Mouse (Mus musculus) mouse trophoblast stem cell (cell line): Measurements from ENCODE around the gene Man2a1.

Experiments
- in situ Hi-C, 2 experiments: fragments of 300-500 bp; cut with MseI, MboI; formaldehyde crosslinking; loops; 2 replicates in 1 of 2; 3 replicates in 1 of 2; pipeline ENCODE4 v1.15.1; 2025

The Man2a1 gene

DNA sequence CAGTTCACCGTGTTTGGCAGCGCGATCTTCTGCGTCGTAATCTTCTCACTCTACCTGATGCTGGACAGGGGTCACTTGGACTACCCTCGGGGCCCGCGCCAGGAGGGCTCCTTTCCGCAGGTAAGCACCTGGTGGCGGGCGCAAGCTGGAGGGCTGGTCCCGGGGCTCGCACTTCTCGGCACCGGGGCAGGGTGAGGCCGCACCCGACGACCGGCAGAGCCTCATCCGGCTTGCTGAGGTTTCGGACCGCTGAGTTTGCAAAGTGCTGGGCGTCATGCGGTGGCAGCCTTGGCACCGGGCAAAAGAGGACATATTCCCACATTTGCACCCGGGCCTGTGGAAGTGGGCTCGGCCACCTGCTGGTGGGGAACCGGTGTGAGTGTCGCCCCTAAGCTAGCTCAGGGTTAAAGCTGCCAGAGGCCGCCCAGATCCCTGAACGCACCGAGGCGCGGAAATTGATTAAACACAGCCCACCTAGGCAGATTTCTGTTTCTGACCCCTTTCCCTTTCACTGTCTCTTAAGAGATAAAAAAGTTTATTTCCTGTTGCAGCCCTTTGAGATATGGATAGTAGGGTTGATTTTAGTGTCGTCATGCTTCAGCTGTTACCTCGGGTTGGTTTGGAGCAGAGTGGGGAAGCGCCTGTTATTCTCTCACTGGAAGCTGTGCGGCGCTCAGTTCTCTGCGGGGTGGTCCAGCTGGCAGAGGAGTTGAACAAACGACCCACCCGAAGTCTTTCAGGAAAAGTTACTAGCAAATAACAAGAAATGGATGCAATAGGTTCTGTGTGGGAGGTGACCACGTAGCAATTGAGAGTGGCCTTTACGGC lies 1.4 kb downstream of the Man2a1 start:
- in situ Hi-C loops: no loop called here

DNA sequence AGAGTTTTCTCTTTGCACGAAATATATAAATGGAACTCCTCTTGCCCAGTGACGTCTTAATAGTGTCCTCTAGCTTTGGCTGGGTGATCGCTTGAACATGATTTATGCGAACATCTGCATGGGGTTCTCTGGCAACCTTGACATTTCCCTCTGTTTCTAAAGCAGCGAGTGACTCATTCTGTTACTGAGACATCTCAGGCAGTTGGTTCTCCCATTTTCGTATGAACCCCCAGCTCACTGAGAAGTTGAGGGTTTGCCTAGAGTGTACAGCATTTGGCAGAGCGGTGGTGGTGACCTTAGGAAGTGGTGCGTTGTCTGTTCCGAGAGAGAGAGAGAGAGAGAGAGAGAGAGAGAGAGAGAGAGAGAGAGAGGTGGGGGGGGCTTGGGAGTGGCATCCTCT lies 2.6 kb downstream of the Man2a1 start:
- in situ Hi-C loops: no loop called here

DNA sequence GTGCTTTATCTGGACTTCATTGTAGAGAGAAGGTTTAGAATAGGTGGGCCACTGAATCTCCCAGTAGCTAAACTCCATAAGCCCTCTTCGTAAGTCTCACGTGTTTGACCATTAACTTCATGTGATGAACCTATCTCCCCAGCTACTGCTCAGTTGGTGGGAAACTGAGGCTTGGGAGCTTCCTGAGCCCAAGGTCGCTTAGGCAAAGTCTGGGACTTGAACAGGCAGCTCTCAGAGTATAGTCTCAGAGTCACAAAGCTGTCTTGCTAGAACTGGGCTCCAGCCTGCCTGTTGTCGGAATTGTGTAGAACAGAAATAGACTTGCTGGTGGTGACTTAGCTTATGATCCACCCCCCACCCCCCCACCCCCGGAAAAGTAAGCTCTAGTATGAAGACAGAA lies 3.0 kb downstream of the Man2a1 start:
- in situ Hi-C loops: no loop called here

DNA sequence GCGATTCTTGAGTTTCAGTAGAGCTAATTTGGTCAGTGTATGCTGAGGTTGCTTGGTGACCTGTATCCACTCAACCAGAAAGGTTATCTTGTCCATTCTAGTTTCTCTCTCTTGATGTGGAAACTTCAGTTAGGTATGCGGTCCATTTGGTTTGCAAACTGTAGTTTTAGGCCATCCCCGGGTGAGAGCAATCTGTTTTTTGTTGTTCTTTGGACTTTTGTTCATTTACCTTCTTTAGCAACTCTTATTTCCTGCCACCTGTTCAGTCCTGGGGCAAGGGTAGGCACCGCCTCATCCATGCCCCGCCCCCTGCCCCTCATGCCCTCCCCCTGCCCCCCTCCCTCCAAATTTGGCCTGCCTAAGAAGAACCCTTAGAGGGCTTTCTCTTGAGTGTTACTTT lies 3.6 kb downstream of the Man2a1 start:
- in situ Hi-C loops: no loop called here

DNA sequence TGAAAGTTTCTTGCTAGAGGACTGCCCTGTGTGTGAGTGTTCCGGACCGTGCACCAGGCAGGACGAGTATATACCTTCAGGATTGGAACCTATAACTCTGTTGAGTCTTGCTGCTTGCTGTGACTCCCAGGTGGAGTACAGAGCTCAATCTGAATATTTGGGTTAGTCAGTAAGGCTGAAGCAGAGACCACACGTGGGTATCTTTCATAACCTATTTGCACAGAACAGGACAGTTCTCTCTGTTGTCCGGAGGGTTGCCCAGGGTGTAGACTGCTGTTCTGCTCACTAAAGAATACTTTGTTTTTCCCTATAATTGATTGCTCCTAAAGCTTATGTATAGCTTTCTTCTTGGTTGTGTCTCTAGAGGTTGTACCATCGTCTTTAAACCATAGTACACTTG lies 7.7 kb downstream of the Man2a1 start:
- in situ Hi-C loops: no loop called here

DNA sequence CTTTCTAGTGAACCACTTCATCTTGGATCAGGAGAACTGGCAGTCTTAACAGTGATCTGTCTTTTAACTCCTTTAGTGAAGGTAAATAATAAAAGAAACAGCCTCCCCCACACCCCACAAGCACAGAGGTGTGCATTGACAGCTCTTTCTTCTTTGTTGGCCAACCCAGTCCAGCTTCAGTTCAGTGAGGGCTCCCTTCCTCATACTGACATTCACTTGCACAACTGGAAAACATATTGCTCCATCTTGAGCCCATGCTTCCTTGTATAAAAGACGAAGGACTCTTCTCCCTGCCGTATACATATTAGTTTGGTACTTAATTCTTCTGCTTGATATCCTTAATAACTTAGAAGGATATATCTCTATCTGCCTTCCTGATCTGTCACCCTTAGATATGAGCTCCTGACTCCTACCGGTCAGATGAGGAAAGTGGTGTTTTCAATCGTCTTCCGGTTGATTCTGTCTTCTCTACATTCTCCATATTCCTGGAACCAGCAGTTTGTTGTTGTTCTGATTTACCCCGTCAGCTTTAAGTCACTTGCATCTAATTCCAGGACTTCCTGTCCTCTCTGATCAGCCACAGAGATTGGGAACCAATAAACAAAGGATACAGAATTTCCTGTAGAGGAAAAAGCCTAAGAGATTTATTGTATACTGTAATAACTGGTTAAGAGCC lies 8.5 kb downstream of the Man2a1 start:
- in situ Hi-C loops: no loop called here

DNA sequence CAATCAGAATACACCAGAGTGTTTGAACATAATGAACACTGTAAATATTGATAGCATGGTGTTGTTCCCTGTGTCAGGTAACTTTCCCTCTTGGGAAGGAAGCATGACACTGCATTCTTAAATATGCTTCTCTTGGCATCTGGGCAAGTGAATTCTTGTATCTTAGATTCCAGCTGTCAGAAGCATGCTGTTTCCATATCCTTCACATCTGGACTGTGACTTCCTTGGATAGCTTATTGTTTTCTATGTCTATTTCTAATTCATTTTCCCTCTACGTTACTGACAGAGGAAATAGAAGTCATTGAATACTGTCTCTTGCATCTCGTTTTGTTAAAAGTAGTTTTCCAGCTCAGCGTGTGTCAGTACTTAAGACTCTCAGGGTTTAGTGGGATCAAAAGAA lies 9.2 kb downstream of the Man2a1 start:
- in situ Hi-C loops: no loop called here

DNA sequence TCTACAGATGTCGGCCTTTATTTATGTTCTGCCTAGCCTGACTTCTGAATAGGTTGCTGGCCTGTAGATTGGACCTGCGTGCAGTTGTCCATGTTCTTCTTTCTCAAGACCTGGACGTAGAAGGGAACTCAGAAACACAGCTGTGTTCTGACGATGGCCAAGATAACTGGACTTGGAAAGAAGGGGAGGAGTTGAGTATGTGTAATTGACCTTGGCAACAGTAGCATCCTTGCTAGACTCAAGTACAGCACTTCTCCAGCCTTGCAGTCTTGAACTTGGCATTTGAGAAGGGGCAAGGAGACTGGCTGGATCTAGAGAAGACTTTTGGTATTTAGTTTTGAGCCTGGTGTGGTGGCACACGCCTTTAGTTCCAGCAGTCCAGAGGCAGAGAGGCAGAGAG lies 10.9 kb downstream of the Man2a1 start:
- in situ Hi-C loops: no loop called here

DNA sequence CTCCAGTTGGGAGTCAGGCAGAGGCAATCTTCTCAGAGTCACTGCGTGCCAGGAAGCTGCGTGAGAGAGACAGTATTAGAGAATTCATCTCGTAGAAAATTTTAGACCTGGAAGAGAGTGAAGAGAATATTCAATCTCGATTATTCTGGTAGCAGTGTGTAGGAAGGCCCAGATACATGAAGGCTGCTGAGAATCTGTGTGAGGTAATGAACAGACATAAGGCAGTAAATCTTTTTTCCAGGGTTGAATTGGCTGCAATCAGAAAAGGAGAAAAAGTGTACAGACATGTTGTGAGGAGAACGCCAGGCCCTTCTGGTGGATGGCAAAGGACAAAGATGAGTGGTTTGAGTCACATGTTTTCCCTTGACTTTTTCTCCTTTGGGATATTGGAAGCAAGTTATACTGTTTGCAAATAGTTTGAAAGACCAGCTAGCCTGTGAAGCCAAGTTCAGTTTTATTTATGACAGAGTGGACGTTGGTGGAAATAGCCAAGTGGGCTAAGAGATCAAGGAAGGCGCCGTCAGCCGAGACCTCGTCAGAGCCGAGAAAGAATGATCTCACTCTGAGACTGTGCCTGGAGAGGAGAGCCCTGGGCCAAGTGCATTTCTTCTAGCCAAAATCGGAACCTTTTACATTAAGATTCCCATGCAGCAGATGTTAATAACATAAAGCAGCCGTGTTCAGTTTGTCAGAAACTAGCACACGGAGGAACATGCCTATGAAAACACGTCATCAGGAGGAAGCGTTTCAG lies 11.8 kb downstream of the Man2a1 start:
- in situ Hi-C loops: no loop called here

DNA sequence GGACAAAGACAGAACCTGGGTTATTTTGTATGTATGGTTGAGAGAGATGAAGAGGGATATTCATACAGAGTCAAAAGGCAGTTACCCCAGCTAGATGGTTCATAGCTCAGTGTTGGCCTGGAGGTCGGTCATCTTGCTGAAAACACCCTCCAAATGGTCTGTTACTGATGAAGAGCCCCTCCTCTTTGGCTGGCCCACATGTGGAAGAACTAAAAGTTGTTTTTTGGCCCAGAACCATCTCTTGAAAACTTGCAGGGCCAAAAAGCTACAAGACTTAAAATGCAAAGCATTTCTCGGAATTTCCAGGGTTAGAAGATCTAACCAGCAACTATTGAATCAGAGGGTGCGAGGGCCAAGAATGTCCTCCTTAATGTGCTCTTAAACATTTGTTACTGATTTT lies 12.4 kb downstream of the Man2a1 start:
- in situ Hi-C loops: no loop called here

DNA sequence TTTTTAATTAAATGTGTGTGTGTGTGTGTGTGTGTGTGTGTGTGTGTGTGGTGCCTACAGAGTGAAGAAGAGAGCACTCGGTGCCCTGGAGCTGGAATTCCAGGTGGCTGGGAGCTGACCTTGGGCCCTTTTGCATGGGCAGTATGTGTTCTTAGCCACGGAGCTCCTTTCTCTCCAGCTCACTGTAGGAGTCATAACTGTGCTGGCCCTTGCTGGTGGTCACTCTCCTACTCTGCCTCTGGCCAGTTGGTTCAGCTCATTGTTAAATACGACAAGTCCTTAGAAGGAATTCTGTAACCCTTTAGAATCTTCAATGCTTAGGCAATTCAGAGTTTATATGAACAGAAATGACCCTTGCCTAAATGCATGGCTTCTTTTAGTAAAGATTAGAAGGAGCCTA lies 12.8 kb downstream of the Man2a1 start:
- in situ Hi-C loops: no loop called here

DNA sequence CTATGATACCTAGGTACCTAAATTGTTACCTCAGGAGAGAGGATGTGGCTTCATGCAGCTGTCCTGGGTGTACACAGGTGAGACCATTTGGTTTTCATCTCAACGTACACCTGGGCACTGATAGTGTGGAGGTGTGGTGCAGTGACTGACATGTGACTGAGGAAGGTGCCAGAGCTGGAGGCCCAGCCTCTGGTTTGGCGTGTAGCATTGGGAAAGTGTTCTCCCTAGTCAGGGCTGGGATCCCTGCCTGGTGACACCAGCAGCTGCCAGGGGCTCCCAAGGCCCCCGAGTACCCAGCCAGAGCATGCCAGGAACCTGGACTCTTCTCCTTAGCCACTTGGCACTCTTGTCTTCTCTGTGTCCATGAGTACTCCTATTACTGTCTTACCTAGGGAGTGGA lies 14.3 kb downstream of the Man2a1 start:
- in situ Hi-C loops: no loop called here

DNA sequence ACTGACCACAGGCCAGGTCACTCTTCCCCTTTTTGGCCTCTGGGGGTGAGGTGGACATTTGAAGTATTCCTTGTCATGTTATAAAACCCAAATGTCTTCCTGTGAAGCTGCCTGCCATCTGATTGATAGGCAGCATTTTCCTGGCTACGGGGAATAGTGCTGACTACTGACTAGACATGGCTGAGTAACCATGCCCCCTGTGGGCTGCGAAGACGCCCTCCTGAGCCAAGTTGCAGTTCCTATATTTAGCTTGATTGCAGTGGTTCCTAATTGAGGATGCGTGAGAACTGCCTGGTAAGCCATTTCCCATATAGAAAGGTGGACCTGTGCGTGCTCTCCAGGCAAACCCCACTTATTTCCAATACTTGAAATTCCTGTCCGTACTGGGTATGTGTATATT lies 14.9 kb downstream of the Man2a1 start:
- in situ Hi-C loops: no loop called here

DNA sequence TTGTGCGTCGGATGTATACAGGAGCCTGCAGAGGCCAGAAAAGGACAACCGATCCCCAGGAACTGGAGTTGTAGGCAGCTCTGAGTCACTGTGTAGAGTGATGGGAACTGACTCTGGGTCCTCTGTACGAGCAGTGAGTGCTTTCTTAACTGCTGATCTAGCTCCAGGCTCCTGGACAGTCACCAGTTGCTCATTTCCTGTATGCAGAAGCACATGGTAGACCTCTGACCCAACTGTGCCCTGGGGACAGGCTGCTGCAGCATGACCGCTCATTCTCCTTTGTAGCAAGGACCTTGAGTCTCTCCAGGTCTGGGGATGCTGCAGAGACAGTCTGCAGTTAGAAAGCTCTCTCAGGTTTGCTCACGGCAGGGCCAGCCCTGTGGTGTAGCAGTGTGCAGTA lies 15.7 kb downstream of the Man2a1 start:
- in situ Hi-C loops: no loop called here

DNA sequence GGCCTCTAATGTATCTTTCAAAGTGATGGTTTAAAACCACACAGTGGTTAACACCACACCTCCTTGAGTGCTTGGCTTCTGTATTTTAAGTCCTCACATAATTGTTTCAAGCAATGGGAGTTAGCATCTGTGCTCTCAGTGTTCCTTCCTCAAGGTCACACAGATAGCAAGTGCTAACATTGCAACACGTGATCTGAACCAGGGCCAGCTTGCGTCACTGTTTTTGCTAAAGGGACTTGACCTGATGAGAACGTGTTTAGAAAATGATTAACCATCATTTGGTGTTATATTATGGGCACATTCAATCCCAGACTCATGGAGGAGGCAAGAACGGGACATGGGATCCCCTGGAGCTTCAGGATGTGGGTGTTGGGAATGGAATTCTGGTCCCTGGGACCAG lies 17.3 kb downstream of the Man2a1 start:
- in situ Hi-C loops: no loop called here

DNA sequence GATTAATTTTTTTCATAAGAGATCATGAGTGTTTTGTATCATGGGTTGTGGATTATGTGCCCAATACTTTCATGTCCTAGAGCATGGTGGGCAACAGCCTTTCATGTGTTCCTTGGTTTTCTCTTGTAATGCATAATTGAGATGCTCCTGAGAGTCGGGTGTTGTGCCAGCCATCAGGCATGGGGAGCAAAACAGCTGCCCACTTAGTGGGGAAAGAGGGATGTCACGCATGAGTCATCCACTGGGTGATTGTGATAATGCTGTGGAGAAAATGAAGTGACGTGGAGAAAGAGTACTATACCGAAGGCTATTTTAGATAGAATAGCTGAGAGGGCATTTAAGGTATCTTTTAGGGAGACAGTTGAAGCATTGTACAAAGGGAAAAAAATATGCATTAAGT lies 18.5 kb downstream of the Man2a1 start:
- in situ Hi-C loops: no loop called here

DNA sequence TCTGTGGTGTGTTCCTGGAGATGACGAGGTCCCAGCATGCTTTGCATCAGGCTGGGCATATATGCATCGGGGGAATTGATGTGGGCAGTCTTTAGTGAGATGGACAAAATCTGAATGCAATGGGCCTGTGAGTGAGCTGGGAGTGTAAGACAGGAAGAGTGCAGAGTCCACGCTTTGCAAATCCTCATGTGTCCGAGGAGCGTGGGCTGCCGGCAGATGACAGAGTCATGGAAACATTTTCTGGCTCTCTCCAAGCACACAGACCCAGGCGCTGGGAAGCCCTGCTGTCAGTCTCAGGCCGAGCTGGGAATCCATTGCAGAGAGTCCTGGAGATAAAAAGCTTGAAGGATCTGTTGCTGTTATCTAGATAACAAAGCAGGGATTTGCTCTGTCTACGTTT lies 19.6 kb downstream of the Man2a1 start:
- in situ Hi-C loops: no loop called here

DNA sequence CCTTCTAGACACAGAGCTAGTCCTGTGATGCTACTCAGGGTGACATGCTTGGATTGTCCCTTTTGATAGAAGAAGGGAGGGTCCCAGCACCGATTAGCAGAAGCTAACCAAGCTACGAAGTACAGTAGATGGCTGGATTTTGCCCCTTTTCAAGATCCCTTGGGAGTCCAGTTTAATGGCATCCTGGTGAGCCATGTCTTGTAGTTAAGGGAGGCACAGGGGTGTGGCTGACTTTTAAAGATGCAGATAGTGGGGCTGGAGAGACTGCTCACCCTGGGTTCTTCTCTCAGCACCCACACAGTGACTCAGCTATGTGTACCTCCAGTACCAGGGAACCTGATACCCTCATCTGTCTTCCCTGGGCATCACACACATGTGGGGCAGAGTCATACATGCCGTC lies 20.1 kb downstream of the Man2a1 start:
- in situ Hi-C loops: no loop called here

DNA sequence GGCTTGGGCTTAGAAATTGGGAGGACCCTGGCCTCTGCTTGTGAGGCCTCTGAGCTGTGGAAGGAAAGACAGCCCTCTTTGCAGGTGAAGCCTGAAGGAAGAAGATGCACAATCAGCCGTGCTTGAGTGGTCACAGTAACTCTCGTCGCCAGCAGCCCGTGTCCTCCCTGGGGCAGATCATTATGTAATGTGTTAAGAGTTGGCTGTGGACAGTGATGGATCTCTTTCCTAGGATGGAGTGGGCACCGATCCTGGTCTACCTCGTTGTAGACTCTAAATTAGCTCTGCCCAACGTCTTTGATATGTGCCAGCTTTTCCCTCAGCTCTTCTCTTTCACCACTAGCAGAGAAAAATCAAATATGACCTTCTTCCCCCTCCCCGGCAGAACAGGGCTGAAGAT lies 20.7 kb downstream of the Man2a1 start:
- in situ Hi-C loops: no loop called here

DNA sequence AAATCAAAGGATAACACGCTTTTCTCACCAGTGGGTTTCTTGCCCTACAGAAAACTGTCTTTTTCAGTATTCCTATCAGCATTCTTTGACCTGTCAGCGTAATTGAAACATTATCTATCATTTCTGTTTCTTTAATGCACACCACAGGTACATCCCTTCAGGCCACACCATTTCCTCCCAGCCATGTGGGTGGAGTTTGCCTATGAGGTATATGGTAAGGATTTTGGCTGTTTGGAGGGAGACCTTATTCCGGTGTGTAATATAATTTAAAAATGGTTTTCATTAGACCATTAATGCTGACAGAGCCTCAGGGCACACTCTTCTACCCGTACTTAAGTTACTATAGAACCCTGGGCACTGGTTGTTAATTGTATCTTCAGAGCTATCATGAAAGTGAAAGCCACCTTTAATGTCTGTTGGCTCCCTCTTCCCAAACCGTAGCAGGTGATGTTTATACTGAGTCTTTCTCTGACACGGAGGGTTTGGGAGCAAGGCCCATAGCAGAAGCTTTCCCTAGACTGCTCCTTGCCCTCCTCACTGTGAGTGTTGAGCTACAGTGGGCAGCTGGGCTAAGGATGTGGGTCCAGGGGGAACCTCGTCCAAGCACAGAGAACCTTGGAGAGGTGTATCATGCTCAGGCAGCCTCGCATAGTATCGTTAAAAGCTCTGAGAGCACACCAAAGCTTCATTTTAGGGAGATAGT lies 21.3 kb downstream of the Man2a1 start:
- in situ Hi-C loops: no loop called here

DNA sequence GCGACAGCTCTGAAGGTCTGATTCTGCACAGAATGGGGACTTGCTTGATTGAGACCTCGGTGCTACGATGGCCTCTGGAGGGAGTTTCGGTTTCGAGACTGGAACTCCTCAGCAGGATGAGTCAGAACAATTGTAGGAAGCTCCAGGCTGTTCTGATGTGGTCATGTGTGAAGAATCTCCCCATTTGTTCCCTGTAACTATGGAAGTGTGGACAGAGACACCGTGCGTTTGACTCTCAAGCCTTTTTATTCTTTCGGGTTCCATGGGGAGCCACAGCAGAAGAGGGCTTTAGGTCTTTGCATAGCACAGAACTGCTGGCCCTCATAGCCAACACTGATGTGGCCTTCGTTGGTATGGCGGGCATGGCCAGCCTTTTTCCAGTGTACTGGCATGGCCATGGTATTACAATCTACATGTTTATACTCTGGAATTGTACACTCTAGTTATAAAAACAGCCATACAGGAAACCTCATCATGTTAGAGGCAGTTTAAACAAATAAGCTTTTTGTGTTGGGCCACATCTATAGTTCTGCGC lies 21.9 kb downstream of the Man2a1 start:
- in situ Hi-C loops: no loop called here

DNA sequence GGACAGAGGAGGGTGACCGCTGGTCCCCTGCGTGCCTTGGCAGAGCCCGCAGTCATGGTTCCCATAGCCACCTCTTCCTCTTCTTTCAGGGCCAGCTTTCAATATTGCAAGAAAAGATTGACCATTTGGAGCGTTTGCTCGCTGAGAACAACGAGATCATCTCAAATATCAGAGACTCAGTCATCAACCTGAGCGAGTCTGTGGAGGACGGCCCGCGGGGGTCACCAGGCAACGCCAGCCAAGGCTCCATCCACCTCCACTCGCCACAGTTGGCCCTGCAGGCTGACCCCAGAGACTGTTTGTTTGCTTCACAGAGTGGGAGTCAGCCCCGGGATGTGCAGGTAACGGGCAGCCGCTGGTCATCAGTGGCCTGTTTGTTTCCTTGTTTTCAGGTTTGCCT lies 23.9 kb downstream of the Man2a1 start:
- in situ Hi-C loops: no loop called here
